Mouse (Mus musculus) activated CD4-positive, CD25-positive, alpha-beta regulatory T cell, adult 4 months (primary cell): ENCODE results near the gene Mxd1. TPM values are rescaled to one million over a fixed set of nuclear protein-coding genes. Genes with fewer than 3 reads are reported as not detected.
A peak's percentile ranks its signal among the peaks of the same experiment; 100 is the strongest.

Experiments used
- ATAC-seq: one replicate; pipeline ENCODE4 v1.8.0; 2017
- polyA plus RNA-seq, 2 experiments: library from polyadenylated mRNA; unstranded; fragments of 100-300 nt; shearing (Covaris generic); gene quantifications; one replicate each; pipeline ENCODE4 v1.2.1; 2017

Gene Mxd1
- polyA plus RNA-seq, 2 experiments from 2014 or later, result 18.6 to 18.7 TPM

GRCm38 (mm10) chr6:86645551-86645950 lies 23.4 kb downstream of the Mxd1 start:
- ATAC-seq, result no peak

GRCm38 (mm10) chr6:86644775-86645400 lies 24.1 kb downstream of the Mxd1 start:
- ATAC-seq, result peak; percentile 76

- no peak for ATAC-seq
These were observed 27.2 kb downstream of the Mxd1 start for GRCm38 (mm10) chr6:86641716-86642115.

GRCm38 (mm10) chr6:86640776-86641175 lies 28.2 kb downstream of the Mxd1 start:
- no peak for ATAC-seq

GRCm38 (mm10) chr6:86640161-86640560 lies 28.8 kb downstream of the Mxd1 start:
- no peak for ATAC-seq

- ATAC-seq, result no peak
These were observed 29.5 kb downstream of the Mxd1 start for GRCm38 (mm10) chr6:86639180-86640160.

GRCm38 (mm10) chr6:86638434-86638833 lies 30.5 kb downstream of the Mxd1 start:
- ATAC-seq, result no peak

- no peak for ATAC-seq
These were observed 31.1 kb downstream of the Mxd1 start for GRCm38 (mm10) chr6:86637860-86638259.

- no peak for ATAC-seq
These were observed 31.7 kb downstream of the Mxd1 start for GRCm38 (mm10) chr6:86637171-86637835.

GRCm38 (mm10) chr6:86636495-86636894 lies 32.5 kb downstream of the Mxd1 start:
- no peak for ATAC-seq

- ATAC-seq, result no peak
These were observed 38.8 kb downstream of the Mxd1 start for GRCm38 (mm10) chr6:86630141-86630540.

GRCm38 (mm10) chr6:86627946-86628345 lies 41.0 kb downstream of the Mxd1 start, which contains the start of gene Asprv1:
TSS of gene Asprv1 (plus strand) at chr6:86628164.
- ATAC-seq, result no peak

GRCm38 (mm10) chr6:86624074-86625030 lies 44.6 kb downstream of the Mxd1 start:
- ATAC-seq, result no peak

GRCm38 (mm10) chr6:86623201-86623600 lies 45.8 kb downstream of the Mxd1 start:
- ATAC-seq, result no peak

GRCm38 (mm10) chr6:86615301-86615700 lies 53.7 kb downstream of the Mxd1 start:
- ATAC-seq, result peak; percentile 52

GRCm38 (mm10) chr6:86610714-86611113 lies 58.2 kb downstream of the Mxd1 start:
- ATAC-seq, result no peak

GRCm38 (mm10) chr6:86609235-86609634 lies 59.7 kb downstream of the Mxd1 start:
- no peak for ATAC-seq

GRCm38 (mm10) chr6:86607471-86607870 lies 61.5 kb downstream of the Mxd1 start:
- ATAC-seq, result peak; percentile 90

GRCm38 (mm10) chr6:86606289-86606688 lies 62.7 kb downstream of the Mxd1 start:
- no peak for ATAC-seq

- peak; percentile 55 for ATAC-seq
These were observed 63.7 kb downstream of the Mxd1 start for GRCm38 (mm10) chr6:86605260-86605659.

GRCm38 (mm10) chr6:86599951-86600414 lies 69.0 kb downstream of the Mxd1 start:
- peak; percentile 85 for ATAC-seq

- ATAC-seq, result no peak
These were observed 69.8 kb downstream of the Mxd1 start for GRCm38 (mm10) chr6:86599197-86599596.
